Comparison of ENCODE assay signal across 10 mouse cellular contexts in genomic region chr8:121085011-121085410, GRCm38 (mm10). TPM values are rescaled to one million over a fixed set of nuclear protein-coding genes. Genes with fewer than 3 reads are reported as not detected.
DNase-seq lines count a peak whose midpoint lies in the region; ATAC-seq and TF ChIP-seq lines count a peak whose summit lies in the region.
"Had no signal": no experiment of that assay in that cellular context is flagged by ENCODE, and none has a peak within 500 bp of the region (broad histone marks: within the 10 kb centered on the region; RNA-seq: fewer than 3 reads in every experiment).

No protein-coding gene starts in this region.

- no peak overlapping the region for H3K27ac ChIP-seq in kidney, embryonic 16.5 days (ENCODE audit: low read length)
- H3K27ac ChIP-seq in embryonic fibroblast, embryonic 13.5 days (ENCODE audit: insufficient read depth, low read length), result no peak overlapping the region
- H3K27ac ChIP-seq in limb, embryonic 12.5 days, result no peak overlapping the region
- no peak overlapping the region for H3K27ac ChIP-seq in neural tube, embryonic 12.5 days

- 4% methylated on average over 30 of the region's 30 CpGs for WGBS in kidney, embryonic 16.5 days
- WGBS in limb, embryonic 12.5 days, result 1% methylated on average over 30 of the region's 30 CpGs
- under 1% methylated on average over 30 of the region's 30 CpGs for WGBS in neural tube, embryonic 12.5 days

- no peaks in the 10 kb centered on the region for H3K9me3 ChIP-seq in kidney, embryonic 16.5 days (ENCODE audit: low read length)
- no peaks in the 10 kb centered on the region for H3K9me3 ChIP-seq in limb, embryonic 12.5 days
- no peaks in the 10 kb centered on the region for H3K9me3 ChIP-seq in neural tube, embryonic 12.5 days

- peaks cover 32% of the 10 kb centered on the region for H3K4me1 ChIP-seq in kidney, embryonic 16.5 days (ENCODE audit: insufficient read depth, low read length)
- H3K4me1 ChIP-seq in embryonic fibroblast, embryonic 13.5 days (ENCODE audit: control insufficient read depth, insufficient read depth, low read length), result no peaks in the 10 kb centered on the region
- peaks cover 37% of the 10 kb centered on the region for H3K4me1 ChIP-seq in limb, embryonic 12.5 days (replicated peaks)
- H3K4me1 ChIP-seq in neural tube, embryonic 12.5 days, result peaks cover 27% of the 10 kb centered on the region

- peaks cover 100% of the 10 kb centered on the region for H3K27me3 ChIP-seq in kidney, embryonic 16.5 days (ENCODE audit: insufficient read depth, low read length)
- peaks cover 99% of the 10 kb centered on the region for H3K27me3 ChIP-seq in limb, embryonic 12.5 days
- H3K27me3 ChIP-seq in neural tube, embryonic 12.5 days (replicated peaks), result peaks cover 99% of the 10 kb centered on the region

- no peak for TF ChIP-seq CTCF in embryonic fibroblast, embryonic 13.5 days (IDR thresholded peaks at IDR 0.05; ENCODE audit: borderline replicate concordance, insufficient read depth, low read length)

- no peaks in the 10 kb centered on the region for H3K36me3 ChIP-seq in kidney, embryonic 16.5 days (ENCODE audit: insufficient read depth, low read length)
- no peaks in the 10 kb centered on the region for H3K36me3 ChIP-seq in limb, embryonic 12.5 days
- H3K36me3 ChIP-seq in neural tube, embryonic 12.5 days, result no peaks in the 10 kb centered on the region

- peak overlapping the region; percentile 77 for H3K4me2 ChIP-seq in kidney, embryonic 16.5 days (replicated peaks; ENCODE audit: low read depth, low read length)
- peak overlapping the region; percentile 99 for H3K4me2 ChIP-seq in limb, embryonic 12.5 days
- peak overlapping the region; percentile 83 for H3K4me2 ChIP-seq in neural tube, embryonic 12.5 days (replicated peaks)

- peak overlapping the region; percentile 42; the same call in 1 of the 2 replicates for H3K9ac ChIP-seq in kidney, embryonic 16.5 days (replicated peaks; ENCODE audit: low read length)
- H3K9ac ChIP-seq in limb, embryonic 12.5 days (replicated peaks), result no peak overlapping the region
- H3K9ac ChIP-seq in neural tube, embryonic 12.5 days, result peak overlapping the region; percentile 38; the same call in 1 of the 2 replicates

- DNase-seq in kidney, postnatal 14 days, result no peak
- no peak for DNase-seq in adrenal gland, postnatal 25 days
- DNase-seq in frontal cortex, adult 2 months (ENCODE audit: extremely low spot score in 1 of 2, low spot score in 1 of 2), result no peak
- DNase-seq: cerebellum, adult 2 months had no signal

- no peak for TF ChIP-seq POLR2A in embryonic fibroblast, embryonic 13.5 days (IDR thresholded peaks at IDR 0.05; ENCODE audit: low read depth, low read length)

- no peak for ATAC-seq in kidney, embryonic 16.5 days (ENCODE audit: low FRiP score, low TSS enrichment)
- ATAC-seq in limb, embryonic 12.5 days (ENCODE audit: insufficient number of reproducible peaks, insufficient read depth, low FRiP score, low TSS enrichment, low read depth), result no peak
- no peak for ATAC-seq in neural tube, embryonic 12.5 days (ENCODE audit: low FRiP score, low read depth)
- no peak for ATAC-seq in monocyte, adult 5-6 weeks (replicated peaks; ENCODE audit: insufficient number of reproducible peaks, low FRiP score, low TSS enrichment, poor library complexity, severe bottlenecking)

- peak overlapping the region; percentile 50 for H3K4me3 ChIP-seq in kidney, embryonic 16.5 days (ENCODE audit: low read length)
- peak overlapping the region; percentile 44 for H3K4me3 ChIP-seq in embryonic fibroblast, embryonic 13.5 days (ENCODE audit: insufficient read depth, low read length)
- H3K4me3 ChIP-seq in limb, embryonic 12.5 days (replicated peaks), result peak overlapping the region; percentile 57
- peak overlapping the region; percentile 44 for H3K4me3 ChIP-seq in neural tube, embryonic 12.5 days

RNA-seq across cellular contexts. Expression of gene Foxf1, which starts 0.8 kb away (rescaled TPM):
- polyA plus RNA-seq in kidney, embryonic 16.5 days (2015; fragmentation: Nextera tagmentation; extraction: Ambion mirVana), result 1.5 and 4.6 TPM in 2 replicates
- 6.9 TPM in 2 replicates for polyA plus RNA-seq in embryonic fibroblast, embryonic 13.5 days (2011; ENCODE audit: insufficient read length, low read depth, missing spikeins)
- polyA plus RNA-seq in limb, embryonic 12.5 days (2016; fragmentation: Nextera tagmentation; extraction: Ambion mirVana), result 0.33 and 1.4 TPM in 2 replicates
- polyA plus RNA-seq in neural tube, embryonic 12.5 days (2016; fragmentation: Nextera tagmentation; extraction: Ambion mirVana), result 4.2 and 5.5 TPM in 2 replicates
- total RNA-seq in monocyte, adult 5-6 weeks (2017), result 0.53 TPM in 1 of 3 replicates, not detected in the others
- total RNA-seq in adrenal gland, postnatal 25 days (2021), result 0.43 and 0.52 TPM in 2 replicates
- polyA plus RNA-seq in frontal cortex, adult 2 months (2012; rRNA removed), result 2.1 and 2.4 TPM in 2 replicates
- total RNA-seq: neutrophil, adult 5-6 weeks had no signal

RNA-seq across cellular contexts. Expression of gene Mthfsd, which starts 23.2 kb away (rescaled TPM):
- 75.7 and 81.1 TPM in 2 replicates for polyA plus RNA-seq in kidney, embryonic 16.5 days (2015; fragmentation: Nextera tagmentation; extraction: Ambion mirVana)
- 58.3 and 63.3 TPM in 2 replicates for polyA plus RNA-seq in embryonic fibroblast, embryonic 13.5 days (2011; ENCODE audit: insufficient read length, low read depth, missing spikeins)
- 68.3 and 71.7 TPM in 2 replicates for polyA plus RNA-seq in limb, embryonic 12.5 days (2016; fragmentation: Nextera tagmentation; extraction: Ambion mirVana)
- 67.3 and 70.0 TPM in 2 replicates for polyA plus RNA-seq in neural tube, embryonic 12.5 days (2016; fragmentation: Nextera tagmentation; extraction: Ambion mirVana)
- 11.7 to 18.2 TPM (median 13.1 TPM) in 3 replicates for total RNA-seq in monocyte, adult 5-6 weeks (2017)
- total RNA-seq in adrenal gland, postnatal 25 days (2021), result 31.1 and 44.8 TPM in 2 replicates
- 87.9 and 95.5 TPM in 2 replicates for polyA plus RNA-seq in frontal cortex, adult 2 months (2012; rRNA removed)

RNA-seq across cellular contexts. Expression of gene Foxc2, which starts 31.0 kb away (rescaled TPM):
- 24.9 and 27.3 TPM in 2 replicates for polyA plus RNA-seq in kidney, embryonic 16.5 days (2015; fragmentation: Nextera tagmentation; extraction: Ambion mirVana)
- 14.6 and 18.1 TPM in 2 replicates for polyA plus RNA-seq in embryonic fibroblast, embryonic 13.5 days (2011; ENCODE audit: insufficient read length, low read depth, missing spikeins)
- 6.0 and 8.6 TPM in 2 replicates for polyA plus RNA-seq in limb, embryonic 12.5 days (2016; fragmentation: Nextera tagmentation; extraction: Ambion mirVana)
- polyA plus RNA-seq in neural tube, embryonic 12.5 days (2016; fragmentation: Nextera tagmentation; extraction: Ambion mirVana), result 17.0 and 20.9 TPM in 2 replicates
- total RNA-seq in monocyte, adult 5-6 weeks (2017), result not detected in 3 replicates
- 2.7 and 3.6 TPM in 2 replicates for total RNA-seq in adrenal gland, postnatal 25 days (2021)
- 1.5 TPM in 2 replicates for polyA plus RNA-seq in frontal cortex, adult 2 months (2012; rRNA removed)
- total RNA-seq: neutrophil, adult 5-6 weeks had no signal

RNA-seq across cellular contexts. Expression of gene Foxl1, which starts 42.7 kb away (rescaled TPM):
- 6.5 and 6.7 TPM in 2 replicates for polyA plus RNA-seq in kidney, embryonic 16.5 days (2015; fragmentation: Nextera tagmentation; extraction: Ambion mirVana)
- 1.1 and 2.0 TPM in 2 replicates for polyA plus RNA-seq in embryonic fibroblast, embryonic 13.5 days (2011; ENCODE audit: insufficient read length, low read depth, missing spikeins)
- 0.08 TPM in 2 replicates for polyA plus RNA-seq in limb, embryonic 12.5 days (2016; fragmentation: Nextera tagmentation; extraction: Ambion mirVana)
- polyA plus RNA-seq in neural tube, embryonic 12.5 days (2016; fragmentation: Nextera tagmentation; extraction: Ambion mirVana), result 1.1 and 1.6 TPM in 2 replicates
- 0.29 TPM in 1 of 3 replicates, not detected in the others for total RNA-seq in monocyte, adult 5-6 weeks (2017)
- 0.27 and 0.33 TPM in 2 replicates for total RNA-seq in adrenal gland, postnatal 25 days (2021)
- polyA plus RNA-seq in frontal cortex, adult 2 months (2012; rRNA removed), result 0.04 and 0.10 TPM in 2 replicates
- total RNA-seq: neutrophil, adult 5-6 weeks had no signal
- polyA plus RNA-seq: cerebellum, adult 2 months had no signal
